Mouse (Mus musculus): ENCODE measurements around the gene Map6. TPM values are rescaled to one million over a fixed set of nuclear protein-coding genes. Genes with fewer than 3 reads are reported as not detected.

The Map6 gene
- polyA plus RNA-seq, 1 experiment = 5.1 TPM

GRCm38 (mm10) chr7:99343577-99343976, 76.3 kb downstream of the Map6 start:
- Histone ChIP-seq H3K36me3 (ENCODE audit: control insufficient read depth, insufficient read depth, low read length) (no peaks in the 10 kb centered on the region), H3K4me3 (ENCODE audit: control insufficient read depth, low read depth, low read length) (no peak overlapping the region), H3K27me3 (ENCODE audit: control insufficient read depth, insufficient read depth, low read length) (no peaks in the 10 kb centered on the region), H3K27ac (ENCODE audit: control insufficient read depth, insufficient read depth, low read depth, low read length) (no peak overlapping the region), H3K4me1 (ENCODE audit: control insufficient read depth, insufficient read depth, low read length) (peaks cover 4% of the 10 kb centered on the region)
- no peak for TF ChIP-seq CTCF (IDR thresholded peaks at IDR 0.05; ENCODE audit: control insufficient read depth, insufficient read depth, insufficient replicate concordance, low read depth, low read length)
- TF ChIP-seq POLR2A (IDR thresholded peaks at IDR 0.05; ENCODE audit: control insufficient read depth, low read depth, low read length) = no peak

GRCm38 (mm10) chr7:99347268-99347667, 80.0 kb downstream of the Map6 start:
- Histone ChIP-seq H3K27me3 (ENCODE audit: control insufficient read depth, insufficient read depth, low read length) (no peaks in the 10 kb centered on the region), H3K4me1 (ENCODE audit: control insufficient read depth, insufficient read depth, low read length) (peaks cover 9% of the 10 kb centered on the region), H3K27ac (ENCODE audit: control insufficient read depth, insufficient read depth, low read depth, low read length) (no peak overlapping the region), H3K4me3 (ENCODE audit: control insufficient read depth, low read depth, low read length) (no peak overlapping the region), H3K36me3 (ENCODE audit: control insufficient read depth, insufficient read depth, low read length) (no peaks in the 10 kb centered on the region)
- TF ChIP-seq POLR2A (IDR thresholded peaks at IDR 0.05; ENCODE audit: control insufficient read depth, low read depth, low read length) (no peak), CTCF (IDR thresholded peaks at IDR 0.05; ENCODE audit: control insufficient read depth, insufficient read depth, insufficient replicate concordance, low read depth, low read length) (no peak)

- H3K4me3 ChIP-seq (ENCODE audit: control insufficient read depth, low read depth, low read length) = peak overlapping the region; percentile 61
Observed at GRCm38 (mm10) chr7:99348883-99349282, 81.6 kb downstream of the Map6 start.

GRCm38 (mm10) chr7:99349782-99350720, 82.8 kb downstream of the Map6 start:
- H3K36me3 ChIP-seq (ENCODE audit: control insufficient read depth, insufficient read depth, low read length) = no peaks in the 10 kb centered on the region
- no peak for TF ChIP-seq POLR2A (IDR thresholded peaks at IDR 0.05; ENCODE audit: control insufficient read depth, low read depth, low read length)
- no peak for TF ChIP-seq CTCF (IDR thresholded peaks at IDR 0.05; ENCODE audit: control insufficient read depth, insufficient read depth, insufficient replicate concordance, low read depth, low read length)

More at GRCm38 (mm10) chr7:99348883-99349282, 81.6 kb downstream of the Map6 start:
- Histone ChIP-seq H3K4me1 (ENCODE audit: control insufficient read depth, insufficient read depth, low read length) (peaks cover 17% of the 10 kb centered on the region), H3K27ac (ENCODE audit: control insufficient read depth, insufficient read depth, low read depth, low read length) (no peak overlapping the region), H3K27me3 (ENCODE audit: control insufficient read depth, insufficient read depth, low read length) (no peaks in the 10 kb centered on the region; the same call in 1 of the 2 replicates), H3K36me3 (ENCODE audit: control insufficient read depth, insufficient read depth, low read length) (no peaks in the 10 kb centered on the region)
- no peak for TF ChIP-seq CTCF (IDR thresholded peaks at IDR 0.05; ENCODE audit: control insufficient read depth, insufficient read depth, insufficient replicate concordance, low read depth, low read length)
- TF ChIP-seq POLR2A (IDR thresholded peaks at IDR 0.05; ENCODE audit: control insufficient read depth, low read depth, low read length) = no peak

GRCm38 (mm10) chr7:99351104-99351801, 84.0 kb downstream of the Map6 start:
- Histone ChIP-seq H3K27ac (ENCODE audit: control insufficient read depth, insufficient read depth, low read depth, low read length) (no peak overlapping the region), H3K36me3 (ENCODE audit: control insufficient read depth, insufficient read depth, low read length) (no peaks in the 10 kb centered on the region), H3K27me3 (ENCODE audit: control insufficient read depth, insufficient read depth, low read length) (no peaks in the 10 kb centered on the region; the same call in 1 of the 2 replicates), H3K4me1 (ENCODE audit: control insufficient read depth, insufficient read depth, low read length) (peaks cover 13% of the 10 kb centered on the region), H3K4me3 (ENCODE audit: control insufficient read depth, low read depth, low read length) (peak overlapping the region; percentile 85)
- no peak for TF ChIP-seq POLR2A (IDR thresholded peaks at IDR 0.05; ENCODE audit: control insufficient read depth, low read depth, low read length)
- no peak for TF ChIP-seq CTCF (IDR thresholded peaks at IDR 0.05; ENCODE audit: control insufficient read depth, insufficient read depth, insufficient replicate concordance, low read depth, low read length)

More at GRCm38 (mm10) chr7:99349782-99350720, 82.8 kb downstream of the Map6 start:
- Histone ChIP-seq H3K27me3 (ENCODE audit: control insufficient read depth, insufficient read depth, low read length) (no peaks in the 10 kb centered on the region; the same call in 1 of the 2 replicates), H3K27ac (ENCODE audit: control insufficient read depth, insufficient read depth, low read depth, low read length) (no peak overlapping the region), H3K4me3 (ENCODE audit: control insufficient read depth, low read depth, low read length) (peak overlapping the region; percentile 45), H3K4me1 (ENCODE audit: control insufficient read depth, insufficient read depth, low read length) (peaks cover 17% of the 10 kb centered on the region)

- Histone ChIP-seq H3K27ac (ENCODE audit: control insufficient read depth, insufficient read depth, low read depth, low read length) (peak overlapping the region; percentile 60), H3K4me3 (ENCODE audit: control insufficient read depth, low read depth, low read length) (peak overlapping the region; percentile 85), H3K27me3 (ENCODE audit: control insufficient read depth, insufficient read depth, low read length) (no peaks in the 10 kb centered on the region; the same call in 1 of the 2 replicates), H3K4me1 (ENCODE audit: control insufficient read depth, insufficient read depth, low read length) (peaks cover 17% of the 10 kb centered on the region), H3K36me3 (ENCODE audit: control insufficient read depth, insufficient read depth, low read length) (no peaks in the 10 kb centered on the region)
- TF ChIP-seq POLR2A (IDR thresholded peaks at IDR 0.05; ENCODE audit: control insufficient read depth, low read depth, low read length) (no peak), CTCF (IDR thresholded peaks at IDR 0.05; ENCODE audit: control insufficient read depth, insufficient read depth, insufficient replicate concordance, low read depth, low read length) (no peak)
Observed at GRCm38 (mm10) chr7:99351802-99352517, 84.7 kb downstream of the Map6 start.

All from testis, adult 2 months (tissue).